Mouse (Mus musculus) fibroblast of lung, adult 2 months (primary cell): ENCODE measurements around the gene Tmem132d.

Source experiments
- DNase-seq: peaks from one replicate; pipeline ENCODE4 v3.0.0-alpha.2; 2011; ENCODE audit warnings: low read depth

The Tmem132d gene

GRCm38 (mm10) chr5:128407546-128407945 lies 25.3 kb downstream of the Tmem132d start:
- no peak for DNase-seq

- no peak for DNase-seq
Measured at GRCm38 (mm10) chr5:128405071-128405470, 27.8 kb downstream of the Tmem132d start.

- no peak for DNase-seq
Measured at GRCm38 (mm10) chr5:128404223-128404622, 28.7 kb downstream of the Tmem132d start.

- no peak for DNase-seq
Measured at GRCm38 (mm10) chr5:128392372-128392771, 40.5 kb downstream of the Tmem132d start.

- no peak for DNase-seq
Measured at GRCm38 (mm10) chr5:128389665-128390064, 43.2 kb downstream of the Tmem132d start.

- DNase-seq = no peak
Measured at GRCm38 (mm10) chr5:128388358-128389141, 44.3 kb downstream of the Tmem132d start.

GRCm38 (mm10) chr5:128369814-128370213 lies 63.1 kb downstream of the Tmem132d start:
- no peak for DNase-seq

GRCm38 (mm10) chr5:128369111-128369510 lies 63.8 kb downstream of the Tmem132d start:
- no peak for DNase-seq

GRCm38 (mm10) chr5:128365261-128365985 lies 67.5 kb downstream of the Tmem132d start:
- no peak for DNase-seq

- no peak for DNase-seq
Measured at GRCm38 (mm10) chr5:128360946-128361675, 71.8 kb downstream of the Tmem132d start.

GRCm38 (mm10) chr5:128348835-128349234 lies 84.0 kb downstream of the Tmem132d start:
- no peak for DNase-seq

GRCm38 (mm10) chr5:128336841-128337240 lies 96.0 kb downstream of the Tmem132d start:
- no peak for DNase-seq

- DNase-seq = no peak
Measured at GRCm38 (mm10) chr5:128332766-128333165, 100.1 kb downstream of the Tmem132d start.

- DNase-seq = no peak
Measured at GRCm38 (mm10) chr5:128330351-128330750, 102.5 kb downstream of the Tmem132d start.

GRCm38 (mm10) chr5:128302387-128302786 lies 130.5 kb downstream of the Tmem132d start:
- no peak for DNase-seq

- DNase-seq = no peak
Measured at GRCm38 (mm10) chr5:128291191-128291590, 141.7 kb downstream of the Tmem132d start.

- DNase-seq = no peak
Measured at GRCm38 (mm10) chr5:128273255-128273654, 159.6 kb downstream of the Tmem132d start.

GRCm38 (mm10) chr5:128267366-128267765 lies 165.5 kb downstream of the Tmem132d start:
- no peak for DNase-seq

- no peak for DNase-seq
Measured at GRCm38 (mm10) chr5:128244219-128244618, 188.7 kb downstream of the Tmem132d start.

- DNase-seq = no peak
Measured at GRCm38 (mm10) chr5:128236638-128237335, 196.1 kb downstream of the Tmem132d start.

GRCm38 (mm10) chr5:128235611-128236010 lies 197.3 kb downstream of the Tmem132d start:
- no peak for DNase-seq

GRCm38 (mm10) chr5:128233101-128233500 lies 199.8 kb downstream of the Tmem132d start:
- no peak for DNase-seq
